ENCODE assay signal across 16 mouse cellular contexts in the genomic region with DNA sequence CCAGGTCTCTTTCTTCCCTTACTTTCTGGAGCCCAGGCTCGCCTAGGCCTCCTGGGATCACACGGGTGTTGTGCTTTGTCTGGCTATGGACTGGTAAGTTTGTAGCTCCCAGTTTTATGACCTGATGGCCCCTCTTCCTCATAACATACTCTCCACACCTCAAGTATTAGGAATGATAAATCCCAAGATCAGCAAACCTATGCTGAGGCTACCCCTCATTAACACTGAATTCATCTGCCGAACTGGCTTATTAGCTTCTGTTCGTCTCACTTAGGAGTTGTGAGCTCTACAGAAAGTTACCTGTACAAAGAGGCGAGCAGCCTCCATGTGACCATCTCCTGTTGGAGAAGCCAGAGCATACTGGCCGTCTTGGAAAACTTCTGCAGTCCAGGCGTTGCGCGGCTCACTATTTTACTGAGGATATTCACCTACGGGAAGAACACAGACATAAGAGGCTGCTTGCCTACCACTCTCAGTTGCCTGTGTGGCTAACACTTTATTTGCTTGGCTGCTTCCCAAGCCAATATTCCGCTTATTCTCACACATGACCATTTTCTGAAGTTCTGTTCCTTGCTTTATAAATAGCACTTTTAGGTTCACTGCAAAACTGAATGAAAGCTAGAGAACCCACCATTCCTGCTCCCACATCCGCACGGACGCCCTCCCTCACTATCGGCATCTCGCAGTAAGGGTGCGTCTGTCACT.
"Had no signal": no experiment of that assay in that cellular context is flagged by ENCODE, and none has a peak within 500 bp of the region (broad histone marks: within the 10 kb centered on the region; RNA-seq: fewer than 3 reads in every experiment).

No protein-coding gene starts in this region.

- DNase-seq: cerebellum, adult 9-10 months; cerebellum, adult 9-11 months; cerebellum, postnatal 10 days; cerebellum, postnatal 14 days; cerebellum, postnatal 25 days; cerebellum, postnatal 36 days; embryo, embryonic 11 days; forebrain, postnatal 0 days; gastrocnemius, adult 2 months; gastrocnemius, postnatal 10 days; gastrocnemius, postnatal 14 days; gastrocnemius, postnatal 25 days; gastrocnemius, postnatal 36 days; heart, adult 11 months; heart, adult 18-20 months; heart, adult 2 months had no signal
